Mouse (Mus musculus): ENCODE results near the gene Epb41l2. TPM values are rescaled to one million over a fixed set of nuclear protein-coding genes. Genes with fewer than 3 reads are reported as not detected.

Gene Epb41l2
- polyA plus RNA-seq (2015; fragmentation: Nextera tagmentation; extraction: Ambion mirVana) = 41.8 and 53.9 TPM in 2 replicates

DNA sequence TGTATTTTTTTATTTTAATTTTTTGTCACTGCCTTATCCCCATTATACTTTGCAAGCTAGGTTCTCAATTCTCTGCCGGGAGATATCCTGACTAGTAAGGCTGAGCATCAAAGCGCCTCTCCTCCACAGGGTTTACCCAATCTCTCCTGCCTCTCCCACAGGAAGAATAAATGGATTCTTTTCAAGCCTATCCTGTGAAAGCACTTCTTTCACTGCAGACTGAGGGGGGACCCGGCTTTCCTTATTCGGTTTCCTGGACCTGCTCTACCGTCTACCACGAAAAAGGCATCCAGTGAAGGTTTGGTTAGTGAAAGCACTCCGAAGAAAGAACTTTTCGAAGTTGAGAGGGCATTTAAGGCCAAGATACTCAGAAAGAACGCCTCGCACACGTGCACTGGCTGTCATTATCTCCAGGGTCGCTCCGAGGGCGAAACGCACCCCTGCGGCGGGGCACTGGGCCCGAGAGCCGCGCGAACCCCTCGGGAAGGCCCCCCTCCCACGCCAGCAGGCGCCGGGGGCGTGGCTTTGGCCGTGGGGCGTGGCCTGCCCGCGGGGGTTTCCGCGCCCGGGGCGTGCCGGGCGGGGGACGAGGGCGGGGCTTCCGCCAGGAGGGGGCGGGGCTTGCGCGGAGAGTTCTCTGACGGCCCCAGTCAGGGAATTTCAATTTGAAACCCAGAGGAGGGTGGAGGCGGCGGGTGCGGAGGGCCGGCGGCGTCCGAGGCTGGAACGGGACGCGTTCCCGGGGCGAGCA, at the start of gene Epb41l2:
Gene Epb41l2, plus strand, starts transcription at position 591 of the 751 bp plus-strand sequence.
- under 1% methylated on average over 47 of the region's 55 CpGs for WGBS
- Histone ChIP-seq H3K36me3 (no peaks in the 10 kb centered on the region), H3K4me3 (peak within 1 kb of the TSS; percentile 75), H3K4me2 (peak within 1 kb of the TSS; percentile 71), H3K27me3 (no peaks in the 10 kb centered on the region), H3K4me1 (replicated peaks) (peaks cover 19% of the 10 kb centered on the region), H3K27ac (peak within 1 kb of the TSS; percentile 91), H3K9ac (peak within 1 kb of the TSS; percentile 86), H3K9me3 (replicated peaks) (no peaks in the 10 kb centered on the region)
- peak; percentile 91 for ATAC-seq (replicated peaks; ENCODE audit: insufficient number of reproducible peaks, insufficient read depth, low FRiP score, low read depth)

GRCm38 (mm10) chr10:25309996-25310395, 49.6 kb upstream of the Epb41l2 start:
- Histone ChIP-seq H3K27me3 (no peaks in the 10 kb centered on the region), H3K36me3 (no peaks in the 10 kb centered on the region), H3K4me1 (replicated peaks) (0 out of 2 replicates have a peak, but pooled peaks cover 7% of the 10 kb centered on the region), H3K9me3 (replicated peaks) (no peaks in the 10 kb centered on the region), H3K4me3 (no peak overlapping the region), H3K9ac (no peak overlapping the region), H3K27ac (no peak overlapping the region), H3K4me2 (no peak overlapping the region)
- 89% methylated on average over 5 of the region's 5 CpGs for WGBS
- no peak for ATAC-seq (replicated peaks; ENCODE audit: insufficient number of reproducible peaks, insufficient read depth, low FRiP score, low read depth)

DNA sequence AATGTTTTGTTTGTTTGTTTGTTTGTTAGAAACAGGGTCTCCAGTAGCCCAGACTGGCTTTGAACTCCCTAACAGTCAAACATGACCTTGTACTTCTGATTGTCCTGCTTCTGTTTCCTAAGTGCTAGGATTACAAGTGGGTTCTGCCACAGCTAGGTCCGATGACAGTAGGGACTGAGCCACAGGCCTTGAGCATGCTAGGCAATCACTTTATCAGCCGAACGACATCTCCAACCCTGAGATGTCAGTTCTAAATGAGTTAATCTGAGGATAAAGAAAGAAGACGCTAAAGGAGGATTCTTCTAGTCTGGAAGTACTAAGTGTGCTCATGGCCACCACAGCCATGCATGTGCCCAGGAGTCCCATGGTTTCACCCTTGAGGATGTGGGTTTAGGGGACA, 48.9 kb upstream of the Epb41l2 start:
- WGBS = 53% methylated on average over 4 of the region's 4 CpGs
- no peak for ATAC-seq (replicated peaks; ENCODE audit: insufficient number of reproducible peaks, insufficient read depth, low FRiP score, low read depth)
- H3K9me3 ChIP-seq (replicated peaks) = no peaks in the 10 kb centered on the region

DNA sequence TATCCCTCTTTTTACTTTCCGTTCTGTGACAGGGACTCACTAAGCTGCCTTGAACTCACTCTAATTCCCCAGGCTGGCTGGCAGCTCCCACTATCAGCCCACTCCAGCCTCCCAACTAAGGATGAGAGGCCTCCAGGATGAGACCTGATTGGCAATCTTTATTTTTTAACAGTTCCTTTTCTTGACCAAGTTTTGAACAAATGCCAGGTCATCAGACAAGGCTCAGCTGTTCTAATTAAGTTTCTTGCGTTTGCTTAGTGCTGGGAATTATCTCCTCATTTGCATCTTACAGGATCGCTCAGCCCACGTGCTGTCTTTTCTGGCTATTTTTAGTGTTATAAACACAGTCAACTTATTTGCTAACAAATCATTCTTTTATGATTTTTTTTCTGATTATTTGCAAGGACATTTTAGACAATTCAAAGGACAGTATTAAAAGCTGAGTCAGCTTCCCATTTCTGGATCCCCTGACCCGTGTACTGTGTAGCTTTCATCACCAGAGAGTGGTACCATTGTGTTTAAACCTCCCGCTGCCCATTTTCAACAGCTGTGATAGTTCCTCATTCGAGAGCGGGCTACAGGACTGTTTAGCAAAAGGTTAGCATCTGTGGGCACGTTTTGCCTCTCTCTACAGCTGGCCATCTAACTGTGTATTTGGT, 47.9 kb upstream of the Epb41l2 start:
- Histone ChIP-seq H3K36me3 (no peaks in the 10 kb centered on the region), H3K4me1 (replicated peaks) (0 out of 2 replicates have a peak, but pooled peaks cover 7% of the 10 kb centered on the region), H3K9me3 (replicated peaks) (no peaks in the 10 kb centered on the region), H3K9ac (no peak overlapping the region), H3K27ac (no peak overlapping the region), H3K4me3 (no peak overlapping the region), H3K27me3 (no peaks in the 10 kb centered on the region), H3K4me2 (no peak overlapping the region)
- no peak for ATAC-seq (replicated peaks; ENCODE audit: insufficient number of reproducible peaks, insufficient read depth, low FRiP score, low read depth)
- WGBS = 42% methylated on average over 9 of the region's 9 CpGs

More for the DNA sequence above, 48.9 kb upstream of the Epb41l2 start:
- Histone ChIP-seq H3K4me3 (no peak overlapping the region), H3K36me3 (no peaks in the 10 kb centered on the region), H3K4me1 (replicated peaks) (0 out of 2 replicates have a peak, but pooled peaks cover 7% of the 10 kb centered on the region), H3K27me3 (no peaks in the 10 kb centered on the region), H3K27ac (no peak overlapping the region), H3K9ac (no peak overlapping the region), H3K4me2 (no peak overlapping the region)

- Histone ChIP-seq H3K4me3 (peak overlapping the region; percentile 15), H3K4me2 (peak overlapping the region; percentile 53), H3K9me3 (replicated peaks) (no peaks in the 10 kb centered on the region), H3K4me1 (replicated peaks) (peaks cover 20% of the 10 kb centered on the region), H3K36me3 (no peaks in the 10 kb centered on the region), H3K9ac (no peak overlapping the region; the same call in 1 of the 2 replicates), H3K27ac (no peak overlapping the region), H3K27me3 (no peaks in the 10 kb centered on the region)
- no peak for ATAC-seq (replicated peaks; ENCODE audit: insufficient number of reproducible peaks, insufficient read depth, low FRiP score, low read depth)
- 22% methylated on average over 17 of the region's 17 CpGs for WGBS
Observed at GRCm38 (mm10) chr10:25313856-25314584, 45.6 kb upstream of the Epb41l2 start.

GRCm38 (mm10) chr10:25317665-25318064, 41.9 kb upstream of the Epb41l2 start:
- Histone ChIP-seq H3K27ac (no peak overlapping the region), H3K27me3 (no peaks in the 10 kb centered on the region), H3K4me3 (no peak overlapping the region), H3K4me1 (replicated peaks) (peaks cover 20% of the 10 kb centered on the region), H3K4me2 (peak overlapping the region; percentile 28; the same call in 1 of the 2 replicates), H3K36me3 (no peaks in the 10 kb centered on the region), H3K9ac (no peak overlapping the region), H3K9me3 (replicated peaks) (no peaks in the 10 kb centered on the region)
- no peak for ATAC-seq (replicated peaks; ENCODE audit: insufficient number of reproducible peaks, insufficient read depth, low FRiP score, low read depth)

- WGBS = 35% methylated on average over 5 of the region's 5 CpGs
- H3K27ac ChIP-seq = peak overlapping the region; percentile 67
- ATAC-seq (replicated peaks; ENCODE audit: insufficient number of reproducible peaks, insufficient read depth, low FRiP score, low read depth) = peak; percentile 58; the same call in 1 of the 2 replicates
- H3K9ac ChIP-seq = no peak overlapping the region
- no peaks in the 10 kb centered on the region for H3K27me3 ChIP-seq
- peak overlapping the region; percentile 28; the same call in 1 of the 2 replicates for H3K4me2 ChIP-seq
- no peaks in the 10 kb centered on the region for H3K9me3 ChIP-seq (replicated peaks)
- no peaks in the 10 kb centered on the region for H3K36me3 ChIP-seq
- H3K4me1 ChIP-seq (replicated peaks) = peaks cover 20% of the 10 kb centered on the region
- no peak overlapping the region for H3K4me3 ChIP-seq
Observed at GRCm38 (mm10) chr10:25318405-25318804, 41.2 kb upstream of the Epb41l2 start.

GRCm38 (mm10) chr10:25319531-25319930, 40.1 kb upstream of the Epb41l2 start:
- no peaks in the 10 kb centered on the region for H3K27me3 ChIP-seq
- H3K36me3 ChIP-seq = no peaks in the 10 kb centered on the region
- ATAC-seq (replicated peaks; ENCODE audit: insufficient number of reproducible peaks, insufficient read depth, low FRiP score, low read depth) = no peak
- H3K27ac ChIP-seq = no peak overlapping the region
- H3K4me3 ChIP-seq = no peak overlapping the region
- H3K4me2 ChIP-seq = no peak overlapping the region
- no peak overlapping the region for H3K9ac ChIP-seq
- H3K9me3 ChIP-seq (replicated peaks) = no peaks in the 10 kb centered on the region
- H3K4me1 ChIP-seq (replicated peaks) = peaks cover 17% of the 10 kb centered on the region

- Histone ChIP-seq H3K27me3 (no peaks in the 10 kb centered on the region), H3K4me2 (no peak overlapping the region), H3K9me3 (replicated peaks) (no peaks in the 10 kb centered on the region), H3K4me1 (replicated peaks) (peaks cover 17% of the 10 kb centered on the region), H3K4me3 (no peak overlapping the region), H3K9ac (no peak overlapping the region), H3K36me3 (no peaks in the 10 kb centered on the region), H3K27ac (no peak overlapping the region)
- 83% methylated on average over 4 of the region's 4 CpGs for WGBS
- ATAC-seq (replicated peaks; ENCODE audit: insufficient number of reproducible peaks, insufficient read depth, low FRiP score, low read depth) = no peak
Observed at GRCm38 (mm10) chr10:25321198-25321597, 38.4 kb upstream of the Epb41l2 start.

- H3K27ac ChIP-seq = no peak overlapping the region
- no peaks in the 10 kb centered on the region for H3K4me1 ChIP-seq (replicated peaks)
- H3K36me3 ChIP-seq = no peaks in the 10 kb centered on the region
- H3K9me3 ChIP-seq (replicated peaks) = no peaks in the 10 kb centered on the region
- H3K9ac ChIP-seq = no peak overlapping the region
- 46% methylated on average over 4 of the region's 4 CpGs for WGBS
- no peak for ATAC-seq (replicated peaks; ENCODE audit: insufficient number of reproducible peaks, insufficient read depth, low FRiP score, low read depth)
- no peak overlapping the region for H3K4me2 ChIP-seq
- H3K27me3 ChIP-seq = no peaks in the 10 kb centered on the region
- no peak overlapping the region for H3K4me3 ChIP-seq
Observed at GRCm38 (mm10) chr10:25325690-25326089, 33.9 kb upstream of the Epb41l2 start.

DNA sequence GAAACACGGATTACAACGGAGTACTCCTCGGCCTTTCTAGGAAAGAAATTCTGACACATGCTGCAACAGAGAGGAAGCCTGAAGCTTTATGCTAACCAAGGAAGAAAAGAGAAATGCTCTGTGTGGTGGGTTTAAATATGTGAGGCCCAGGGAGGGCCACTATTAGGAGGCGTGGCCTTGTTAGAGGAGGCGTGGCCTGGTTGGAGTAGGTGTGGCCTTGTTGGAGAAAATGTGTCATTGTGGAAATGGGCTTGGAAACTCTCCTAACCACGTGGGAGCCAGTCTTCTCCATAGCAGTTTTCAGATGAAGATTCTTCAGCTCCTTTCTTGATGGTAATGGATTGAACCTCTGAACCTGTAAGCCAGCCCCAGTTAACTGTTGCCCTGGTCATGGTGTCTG, 32.1 kb upstream of the Epb41l2 start:
- no peaks in the 10 kb centered on the region for H3K27me3 ChIP-seq
- H3K4me2 ChIP-seq = no peak overlapping the region
- WGBS = 83% methylated on average over 6 of the region's 6 CpGs
- no peaks in the 10 kb centered on the region for H3K36me3 ChIP-seq
- no peaks in the 10 kb centered on the region for H3K9me3 ChIP-seq (replicated peaks)
- no peak overlapping the region for H3K4me3 ChIP-seq
- no peak overlapping the region for H3K27ac ChIP-seq
- H3K9ac ChIP-seq = no peak overlapping the region
- no peak for ATAC-seq (replicated peaks; ENCODE audit: insufficient number of reproducible peaks, insufficient read depth, low FRiP score, low read depth)
- peaks cover 5% of the 10 kb centered on the region; the same call in 1 of the 2 replicates for H3K4me1 ChIP-seq (replicated peaks)
